Mouse (Mus musculus) cerebellum, adult 9-11 months (tissue): ENCODE measurements around the gene Susd3.

Source experiments
- DNase-seq: peaks from one replicate; pipeline ENCODE4 v3.0.0; 2022

Gene Susd3

DNA sequence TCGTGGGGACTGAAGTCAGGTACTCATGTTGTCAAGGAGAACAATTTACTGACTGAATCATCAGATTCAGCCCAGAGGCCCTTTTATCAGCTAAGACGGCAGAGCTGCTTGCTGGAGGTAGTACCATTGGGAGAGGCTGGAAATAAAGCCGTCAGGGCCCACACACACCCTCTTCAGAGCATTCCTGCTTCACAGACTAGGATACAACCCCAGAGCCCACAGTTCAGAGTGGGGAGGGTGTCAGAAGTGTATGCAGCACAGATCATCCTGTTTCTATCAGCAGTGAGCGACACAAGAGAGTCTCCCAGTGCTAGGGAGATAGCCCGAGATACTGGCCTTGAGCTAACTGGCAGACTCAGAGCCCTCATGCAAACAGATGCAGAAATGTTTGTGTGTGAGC lies 65.3 kb downstream of the Susd3 start:
- DNase-seq = no peak

DNA sequence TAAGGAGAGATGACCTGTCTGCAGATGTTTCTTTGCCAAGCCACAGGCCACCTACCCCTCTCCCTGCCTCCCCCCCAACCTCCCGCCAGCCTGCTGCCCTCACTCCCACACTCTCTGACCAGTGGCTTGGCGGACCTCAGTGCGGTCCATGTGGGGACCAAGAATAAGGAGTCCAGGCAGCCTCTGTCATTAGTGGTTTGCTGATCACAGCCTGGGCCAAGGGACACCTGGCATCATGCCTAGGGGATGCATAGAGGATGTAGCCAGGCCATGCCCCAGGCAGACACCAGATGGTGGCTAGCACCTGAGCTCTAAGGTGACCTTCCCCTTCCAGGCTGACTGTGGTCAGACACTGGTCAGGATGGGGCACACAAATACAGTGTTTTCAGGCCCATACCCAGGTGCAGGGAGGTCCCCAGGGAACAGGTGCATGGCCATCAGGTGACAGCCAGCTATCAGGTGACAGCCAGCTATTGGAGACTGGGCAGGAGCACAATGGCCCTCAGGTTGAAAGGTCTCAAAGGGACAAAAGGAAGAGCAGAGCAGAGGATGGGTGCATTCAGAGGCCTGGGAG lies 67.0 kb downstream of the Susd3 start:
- peak; percentile 89 for DNase-seq

DNA sequence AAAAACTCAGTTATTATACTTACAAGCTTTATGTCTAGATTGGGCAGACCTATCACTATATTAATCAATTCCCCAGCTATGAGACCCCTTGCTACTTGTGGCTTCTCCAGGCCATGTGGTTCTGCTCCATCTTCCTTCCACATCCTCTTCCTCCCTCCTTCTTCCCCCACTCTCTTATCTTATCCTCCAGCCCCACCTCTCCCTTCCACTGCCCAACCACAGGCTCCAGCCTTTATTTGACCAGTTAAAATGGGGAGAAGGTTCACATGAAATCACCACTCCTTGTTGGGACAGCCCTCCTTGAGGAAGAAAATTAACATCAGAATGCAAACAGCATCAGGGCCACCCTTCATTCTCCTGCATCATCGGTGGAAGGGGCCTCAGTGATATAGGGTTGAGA lies 67.8 kb downstream of the Susd3 start:
- no peak for DNase-seq
